Mouse (Mus musculus) midbrain, embryonic 10.5 days (tissue): ENCODE results near the gene Heg1. TPM values are rescaled to one million over a fixed set of nuclear protein-coding genes. Genes with fewer than 3 reads are reported as not detected.

Experiments used
- DNase-seq: peaks from one replicate; pipeline ENCODE4 v3.0.0-alpha.2; 2017; ENCODE audit warnings: low spot score
- H3K27ac ChIP-seq: fragments of 300-500 bp; sonication (generic); replicated peaks from 2 replicates; pipeline ENCODE4 v1.5.1; 2016; ENCODE audit warnings: mild to moderate bottlenecking
- H3K27me3 ChIP-seq: fragments of 300-500 bp; sonication (generic); 2 replicates; pipeline ENCODE4 v1.6.1; 2016; ENCODE audit warnings: low read depth, mild to moderate bottlenecking; ENCODE audit not compliant: poor library complexity, severe bottlenecking
- H3K36me3 ChIP-seq: fragments of 300-500 bp; sonication (generic); 2 replicates; pipeline ENCODE4 v1.6.1; 2016; ENCODE audit warnings: mild to moderate bottlenecking, moderate library complexity
- H3K4me1 ChIP-seq: fragments of 300-500 bp; sonication (generic); 2 replicates; pipeline ENCODE4 v1.6.1; 2016
- H3K4me3 ChIP-seq: fragments of 300-500 bp; sonication (generic); 2 replicates; pipeline ENCODE4 v1.5.1; 2016; ENCODE audit warnings: mild to moderate bottlenecking, moderate library complexity
- H3K9me3 ChIP-seq: fragments of 300-500 bp; sonication (generic); replicated peaks from 2 replicates; pipeline ENCODE4 v1.6.1; 2016; ENCODE audit warnings: mild to moderate bottlenecking
- WGBS: fragments of 180-500 bp; shearing (Covaris S2); methylation state at CpG from one replicate; pipeline ENCODE4 v1.1.7; 2016; 5-methylcytosine and 5-hydroxymethylcytosine counted together
- polyA plus RNA-seq: library from polyadenylated mRNA; unstranded; fragments of >200 nt; fragmentation: Nextera tagmentation; extraction: Ambion mirVana; gene quantifications from 2 replicates; pipeline ENCODE4 v1.2.1, GENCODE M21; 2016

Heg1 gene
- polyA plus RNA-seq, 1 experiment from 2014 or later = 34.3 TPM

DNA sequence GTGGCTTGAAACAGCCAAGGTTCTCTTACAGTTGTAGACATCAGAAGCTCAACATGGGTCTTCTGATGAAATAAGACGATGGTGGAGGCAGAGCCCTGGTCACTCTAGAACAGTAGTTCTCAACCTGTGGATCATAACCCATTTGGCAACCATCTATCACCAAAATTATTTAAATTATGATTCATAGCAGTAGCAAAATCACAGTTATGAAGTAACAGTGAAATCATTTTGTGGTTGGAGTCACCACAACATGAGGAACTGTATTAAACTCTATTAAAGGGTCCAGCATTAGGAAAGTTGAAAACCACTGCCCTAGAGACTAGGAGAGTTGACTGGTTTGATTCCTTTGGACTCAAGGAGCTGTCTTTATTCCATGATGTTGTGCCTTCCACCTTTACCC, 15.1 kb upstream of the Heg1 start:
- Histone ChIP-seq H3K9me3 (no peaks in the 10 kb centered on the region), H3K27me3 (no peaks in the 10 kb centered on the region), H3K4me3 (no peak overlapping the region), H3K36me3 (no peaks in the 10 kb centered on the region), H3K4me1 (peaks cover 14% of the 10 kb centered on the region), H3K27ac (no peak overlapping the region)
- no peak for DNase-seq
- 84% methylated on average over 1 of the region's 1 CpGs for WGBS

- WGBS = 81% methylated on average over 3 of the region's 3 CpGs
- no peak for DNase-seq
These were observed 13.8 kb upstream of the Heg1 start for GRCm38 (mm10) chr16:33670340-33670739.

DNA sequence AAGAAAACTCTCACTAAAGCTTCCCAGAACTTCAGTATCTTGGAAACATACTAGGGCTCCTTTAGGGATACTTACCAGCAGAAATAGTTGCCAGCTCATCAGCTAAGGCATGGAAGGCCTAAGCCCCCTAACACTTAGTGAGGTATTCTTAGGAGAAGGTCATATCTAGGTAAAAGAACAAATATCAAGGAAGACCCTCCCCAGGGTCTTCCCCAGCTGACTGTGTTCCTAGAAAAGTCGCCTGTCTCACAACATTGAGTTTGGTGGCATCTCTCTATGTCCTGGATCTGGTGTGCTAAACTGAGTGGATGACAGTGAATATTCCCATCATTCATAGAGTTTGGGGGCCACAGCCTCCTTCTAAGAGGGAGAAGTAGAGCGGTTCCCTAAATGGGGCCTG, 13.2 kb upstream of the Heg1 start:
- H3K27ac ChIP-seq = peak overlapping the region; percentile 39
- WGBS = 92% methylated on average over 2 of the region's 2 CpGs

More at GRCm38 (mm10) chr16:33670340-33670739, 13.8 kb upstream of the Heg1 start:
- Histone ChIP-seq H3K9me3 (0 out of 2 replicates have a peak, but pooled peaks cover 3% of the 10 kb centered on the region), H3K36me3 (no peaks in the 10 kb centered on the region), H3K27ac (peak overlapping the region; percentile 39), H3K27me3 (no peaks in the 10 kb centered on the region), H3K4me1 (peaks cover 14% of the 10 kb centered on the region), H3K4me3 (no peak overlapping the region)

GRCm38 (mm10) chr16:33672188-33672587, 12.0 kb upstream of the Heg1 start:
- Histone ChIP-seq H3K4me1 (peaks cover 24% of the 10 kb centered on the region), H3K27me3 (no peaks in the 10 kb centered on the region), H3K36me3 (no peaks in the 10 kb centered on the region), H3K4me3 (no peak overlapping the region), H3K27ac (no peak overlapping the region), H3K9me3 (0 out of 2 replicates have a peak, but pooled peaks cover 3% of the 10 kb centered on the region)
- DNase-seq = no peak
- WGBS = 92% methylated on average over 4 of the region's 4 CpGs

More for the DNA sequence above, 13.2 kb upstream of the Heg1 start:
- no peak for DNase-seq
- Histone ChIP-seq H3K9me3 (0 out of 2 replicates have a peak, but pooled peaks cover 3% of the 10 kb centered on the region), H3K4me3 (no peak overlapping the region), H3K27me3 (no peaks in the 10 kb centered on the region), H3K4me1 (peaks cover 14% of the 10 kb centered on the region), H3K36me3 (no peaks in the 10 kb centered on the region)

- no peak overlapping the region for H3K4me3 ChIP-seq
- H3K36me3 ChIP-seq = no peaks in the 10 kb centered on the region
- H3K27ac ChIP-seq = peak overlapping the region; percentile 43; the same call in 1 of the 2 replicates
- H3K9me3 ChIP-seq = 0 out of 2 replicates have a peak, but pooled peaks cover 3% of the 10 kb centered on the region
- H3K27me3 ChIP-seq = no peaks in the 10 kb centered on the region
- no peak for DNase-seq
- WGBS = 89% methylated on average over 4 of the region's 4 CpGs
- H3K4me1 ChIP-seq = peaks cover 28% of the 10 kb centered on the region
These were observed 11.5 kb upstream of the Heg1 start for GRCm38 (mm10) chr16:33672643-33673042.

DNA sequence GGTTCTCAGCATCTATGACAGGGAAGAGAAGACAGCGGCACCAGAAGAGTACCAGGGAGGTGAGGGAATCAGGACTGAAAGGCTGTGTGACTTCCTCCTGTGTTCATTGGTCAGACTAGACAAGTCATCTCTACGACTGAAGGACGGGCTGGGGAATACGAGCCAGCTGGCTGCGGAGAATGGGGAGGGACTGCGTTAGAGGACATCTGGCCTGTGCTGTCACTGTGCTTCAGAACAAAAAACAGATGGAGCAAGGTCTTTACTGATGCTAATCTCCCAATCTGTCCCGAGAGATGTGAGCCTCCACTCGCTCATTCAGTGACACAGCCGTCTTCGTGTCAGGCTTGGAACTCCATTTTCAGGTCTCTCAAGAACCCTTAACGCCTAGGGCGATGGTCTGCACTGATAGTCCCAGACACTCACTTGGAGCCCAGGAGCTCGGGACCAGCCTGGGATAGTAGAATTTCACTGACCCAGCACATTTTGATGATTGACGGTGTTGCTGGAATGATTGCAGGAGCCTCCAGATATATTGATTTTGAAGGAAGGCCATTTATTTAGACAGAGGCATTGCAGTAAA, 10.6 kb upstream of the Heg1 start:
- peak; percentile 35 for DNase-seq
- Histone ChIP-seq H3K27me3 (no peaks in the 10 kb centered on the region), H3K27ac (peak overlapping the region; percentile 43; the same call in 1 of the 2 replicates), H3K36me3 (no peaks in the 10 kb centered on the region), H3K9me3 (0 out of 2 replicates have a peak, but pooled peaks cover 3% of the 10 kb centered on the region), H3K4me1 (peaks cover 29% of the 10 kb centered on the region), H3K4me3 (no peak overlapping the region)
- WGBS = 73% methylated on average over 14 of the region's 14 CpGs

DNA sequence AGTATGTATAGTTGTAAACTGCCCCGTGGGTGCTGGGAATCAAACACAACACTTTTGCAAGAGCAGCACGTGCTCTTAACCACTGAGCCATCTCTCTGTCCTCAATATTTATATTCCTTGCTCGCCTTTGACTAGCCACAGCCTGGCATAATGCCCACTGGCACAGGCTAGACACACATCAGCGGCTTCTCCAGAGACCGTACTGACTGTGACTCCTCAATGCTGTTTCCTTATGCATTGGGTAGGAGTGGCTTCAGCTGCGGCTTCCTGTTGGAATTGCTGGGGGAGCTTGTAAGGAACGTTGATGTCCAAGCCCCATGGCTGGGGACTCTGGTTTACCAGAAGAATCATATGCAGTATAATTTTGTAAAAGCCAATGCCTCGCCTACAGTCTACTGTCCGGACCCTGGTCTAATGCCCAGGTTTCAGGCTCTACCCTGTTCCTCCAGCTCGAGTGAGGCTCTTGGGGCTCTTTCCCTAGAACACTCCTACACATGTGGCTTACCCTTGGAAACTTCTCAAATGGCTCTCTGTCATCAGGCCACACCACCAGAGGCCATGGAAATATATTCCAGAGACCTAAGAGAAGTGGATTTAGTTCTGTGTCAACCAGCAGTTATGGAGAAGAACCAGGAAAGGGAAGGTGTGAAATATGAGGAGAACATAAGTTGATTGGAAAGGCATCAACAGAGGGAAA, 8.9 kb upstream of the Heg1 start:
- H3K9me3 ChIP-seq = 0 out of 2 replicates have a peak, but pooled peaks cover 3% of the 10 kb centered on the region
- peak overlapping the region; percentile 56 for H3K27ac ChIP-seq
- H3K36me3 ChIP-seq = no peaks in the 10 kb centered on the region
- no peak for DNase-seq
- H3K27me3 ChIP-seq = no peaks in the 10 kb centered on the region
- no peak overlapping the region for H3K4me3 ChIP-seq
- 94% methylated on average over 10 of the region's 10 CpGs for WGBS
- peaks cover 32% of the 10 kb centered on the region for H3K4me1 ChIP-seq

GRCm38 (mm10) chr16:33675848-33676184, 8.4 kb upstream of the Heg1 start:
- H3K27ac ChIP-seq = no peak overlapping the region; the same call in 1 of the 2 replicates
- peaks cover 33% of the 10 kb centered on the region for H3K4me1 ChIP-seq
- H3K27me3 ChIP-seq = no peaks in the 10 kb centered on the region
- DNase-seq = no peak
- WGBS = 90% methylated on average over 3 of the region's 3 CpGs
- 0 out of 2 replicates have a peak, but pooled peaks cover 3% of the 10 kb centered on the region for H3K9me3 ChIP-seq
- no peaks in the 10 kb centered on the region for H3K36me3 ChIP-seq
- no peak overlapping the region for H3K4me3 ChIP-seq

- H3K27me3 ChIP-seq = no peaks in the 10 kb centered on the region
- WGBS = 73% methylated on average over 7 of the region's 7 CpGs
These were observed 7.5 kb upstream of the Heg1 start for GRCm38 (mm10) chr16:33676347-33677312.

DNA sequence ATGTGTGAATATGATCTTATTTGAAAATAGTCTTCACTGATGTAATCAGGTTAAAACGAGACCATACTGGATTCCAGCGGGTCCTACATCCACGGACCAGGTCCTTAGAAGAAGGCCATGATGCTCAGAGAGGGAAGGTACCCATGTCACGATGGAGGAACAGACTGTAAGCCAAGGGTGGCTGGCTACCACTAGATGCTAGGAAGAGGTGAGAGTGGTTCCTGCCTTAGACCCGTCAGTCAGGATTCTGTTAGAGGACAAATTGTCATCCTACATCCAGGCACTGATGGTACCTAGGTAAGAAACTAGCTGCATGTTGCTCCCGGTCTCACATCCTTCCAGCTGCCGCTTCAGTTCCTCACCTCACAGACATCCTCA, 6.9 kb upstream of the Heg1 start:
- no peak for DNase-seq
- Histone ChIP-seq H3K36me3 (no peaks in the 10 kb centered on the region), H3K9me3 (0 out of 2 replicates have a peak, but pooled peaks cover 3% of the 10 kb centered on the region), H3K27me3 (no peaks in the 10 kb centered on the region), H3K4me1 (peaks cover 37% of the 10 kb centered on the region), H3K27ac (peak overlapping the region; percentile 60), H3K4me3 (no peak overlapping the region)
- 93% methylated on average over 7 of the region's 7 CpGs for WGBS

More at GRCm38 (mm10) chr16:33676347-33677312, 7.5 kb upstream of the Heg1 start:
- Histone ChIP-seq H3K4me1 (peaks cover 35% of the 10 kb centered on the region), H3K4me3 (no peak overlapping the region), H3K36me3 (no peaks in the 10 kb centered on the region), H3K9me3 (0 out of 2 replicates have a peak, but pooled peaks cover 3% of the 10 kb centered on the region), H3K27ac (peak overlapping the region; percentile 60)
- no peak for DNase-seq

- DNase-seq = no peak
- Histone ChIP-seq H3K36me3 (no peaks in the 10 kb centered on the region), H3K4me1 (peaks cover 42% of the 10 kb centered on the region), H3K27me3 (no peaks in the 10 kb centered on the region), H3K27ac (peak overlapping the region; percentile 60), H3K4me3 (no peak overlapping the region), H3K9me3 (0 out of 2 replicates have a peak, but pooled peaks cover 3% of the 10 kb centered on the region)
- 89% methylated on average over 5 of the region's 5 CpGs for WGBS
These were observed 6.3 kb upstream of the Heg1 start for GRCm38 (mm10) chr16:33677901-33678300.

GRCm38 (mm10) chr16:33680271-33680670, 3.9 kb upstream of the Heg1 start:
- Histone ChIP-seq H3K27me3 (no peaks in the 10 kb centered on the region), H3K4me3 (no peak overlapping the region), H3K9me3 (no peaks in the 10 kb centered on the region), H3K27ac (peak overlapping the region; percentile 14), H3K4me1 (peaks cover 50% of the 10 kb centered on the region), H3K36me3 (no peaks in the 10 kb centered on the region)
- DNase-seq = no peak
- WGBS = 90% methylated on average over 7 of the region's 7 CpGs
